Mouse (Mus musculus): ENCODE measurements at regions not wholly inside any gene's neighbourhood (a gene's known extent, or its start where the extent isn't known, plus 50 kb on each side); places are given as distances from the start of the nearest gene placed in this dataset.

DNA sequence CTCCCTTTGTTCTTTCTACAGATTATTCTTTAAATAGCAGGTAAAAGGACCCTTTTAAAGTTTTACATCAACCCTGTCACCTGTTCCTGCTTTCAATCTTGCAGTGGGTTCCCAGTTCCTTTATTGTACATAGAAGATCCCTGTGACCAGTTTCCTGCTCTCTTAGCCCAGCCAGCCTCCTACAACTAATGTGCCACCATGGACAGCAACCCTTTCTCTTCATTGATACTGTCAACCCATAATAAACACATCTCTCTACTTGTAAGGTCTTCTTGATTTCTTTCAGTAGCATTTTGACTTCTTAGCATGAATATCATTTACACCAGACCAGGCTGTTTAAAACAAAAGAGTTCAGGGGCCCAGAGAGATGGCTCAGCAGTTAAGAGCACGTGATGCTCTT, 124.2 kb upstream of the Xpo1 start:
- TF ChIP-seq POLR2A (IDR thresholded peaks at IDR 0.05; ENCODE audit: borderline replicate concordance, extremely low read depth, insufficient read depth, insufficient read length, poor library complexity, severe bottlenecking): no peak
- no peak for TF ChIP-seq CTCF (IDR thresholded peaks at IDR 0.05; ENCODE audit: borderline replicate concordance, extremely low read depth, insufficient read depth, insufficient read length)

All from brain, embryonic 14.5 days (tissue).